Mouse (Mus musculus) myocyte (in vitro differentiated cells): ENCODE data around the gene Plcxd2.

Experiments used
- CEBPB ChIP-seq: IDR thresholded peaks from 2 replicates; pipeline ENCODE4 v1.6.1; 2011; ENCODE audit warnings: mild to moderate bottlenecking, moderate library complexity; ENCODE audit not compliant: poor library complexity, insufficient read depth, severe bottlenecking
- E2F4 ChIP-seq: IDR thresholded peaks from one replicate; pipeline ENCODE4 v1.6.1; 2011; ENCODE audit warnings: mild to moderate bottlenecking, control low read depth, moderate library complexity; ENCODE audit not compliant: insufficient read depth
- MAX ChIP-seq: IDR thresholded peaks from one replicate; pipeline ENCODE4 v1.6.1; 2011; ENCODE audit warnings: low read depth, mild to moderate bottlenecking, control low read depth
- MYOD1 ChIP-seq, 3 experiments: IDR thresholded peaks; one replicate each; pipeline ENCODE4 v1.6.1; 2011; ENCODE audit warnings: control low read depth in 2 of 3, low read depth in 2 of 3, mild to moderate bottlenecking in 2 of 3, moderate library complexity in 1 of 3; ENCODE audit not compliant: insufficient read length in 2 of 3, control insufficient read depth in 1 of 3
- POLR2A ChIP-seq: IDR thresholded peaks from one replicate; pipeline ENCODE4 v1.6.1; 2011; ENCODE audit warnings: low read depth, mild to moderate bottlenecking, control low read depth, moderate library complexity; ENCODE audit not compliant: insufficient read length
- POLR2AphosphoS2 ChIP-seq: IDR thresholded peaks from one replicate; pipeline ENCODE4 v1.6.1; 2011; ENCODE audit warnings: low read depth, control low read depth; ENCODE audit not compliant: insufficient read length
- SRF ChIP-seq: IDR thresholded peaks from one replicate; pipeline ENCODE4 v1.6.1; 2011; ENCODE audit warnings: low read depth; ENCODE audit not compliant: control insufficient read depth, insufficient read length
- TCF12 ChIP-seq: IDR thresholded peaks from one replicate; pipeline ENCODE4 v1.6.1; 2011; ENCODE audit warnings: mild to moderate bottlenecking, control low read depth; ENCODE audit not compliant: poor library complexity, insufficient read depth, severe bottlenecking

DNA sequence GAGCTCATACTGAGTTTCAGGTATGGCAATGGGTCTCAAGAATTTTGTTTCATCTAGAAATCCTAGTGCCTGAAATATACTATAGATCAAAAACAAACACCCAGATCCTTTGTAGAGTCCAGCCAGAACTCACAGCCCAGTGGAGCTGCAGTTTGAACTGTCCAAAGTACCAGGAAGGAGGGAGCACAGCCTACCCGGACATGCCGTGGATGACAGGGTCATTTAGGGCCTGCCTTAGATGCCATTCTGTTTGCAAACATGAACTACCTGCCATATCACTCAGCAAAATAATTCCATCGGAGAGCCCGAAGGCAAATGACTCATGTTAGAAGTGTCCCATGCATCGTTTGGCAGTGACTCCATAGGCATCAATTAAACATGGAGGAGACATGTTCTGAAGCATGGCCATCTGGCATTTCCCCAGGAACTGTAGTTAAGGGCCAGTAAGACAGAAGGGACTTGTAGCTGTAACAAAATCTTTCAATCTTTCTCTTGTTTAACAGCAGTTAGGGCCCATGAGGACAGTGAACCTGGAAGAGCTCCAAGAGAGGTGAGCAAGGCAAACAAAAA, 1.9 kb downstream of the Plcxd2 start:
- no peak for TF ChIP-seq POLR2A
- no peak for TF ChIP-seq CEBPB
- no peak for TF ChIP-seq SRF
- no peak for TF ChIP-seq MYOD1 (IDR thresholded peaks at IDR 0.05; ENCODE audit: control insufficient read depth in 1 of 3, insufficient read length in 2 of 3, low read depth in 2 of 3)
- no peak for TF ChIP-seq E2F4
- no peak for TF ChIP-seq TCF12
- TF ChIP-seq MAX = no peak
- TF ChIP-seq POLR2AphosphoS2 = no peak
